Mouse (Mus musculus) thymus, adult 2 months (tissue): ENCODE data around the gene Vstm5. TPM values are rescaled to one million over a fixed set of nuclear protein-coding genes. Genes with fewer than 3 reads are reported as not detected.

Experiments
- DNase-seq: peaks from one replicate; pipeline ENCODE4 v3.0.0; 2021
- H3K27ac ChIP-seq: fragments of 200-500 bp; 2 replicates; pipeline ENCODE4 v1.5.1; 2012; ENCODE audit warnings: low read length, control low read depth; ENCODE audit not compliant: control insufficient read depth, insufficient read depth
- H3K27me3 ChIP-seq: fragments of 200-500 bp; 2 replicates; pipeline ENCODE4 v1.6.1; 2012; ENCODE audit warnings: mild to moderate bottlenecking, low read length, moderate library complexity, mixed read lengths; ENCODE audit not compliant: control insufficient read depth, insufficient read depth
- H3K36me3 ChIP-seq: fragments of 200-500 bp; 2 replicates; pipeline ENCODE4 v1.6.1; 2012; ENCODE audit warnings: mild to moderate bottlenecking, low read length, moderate library complexity; ENCODE audit not compliant: control insufficient read depth, insufficient read depth
- H3K4me1 ChIP-seq: fragments of 200-500 bp; replicated peaks from 2 replicates; pipeline ENCODE4 v1.6.1; 2012; ENCODE audit warnings: low read length; ENCODE audit not compliant: control insufficient read depth, insufficient read depth
- H3K4me3 ChIP-seq: fragments of 200-500 bp; 2 replicates; pipeline ENCODE4 v1.5.1; 2012; ENCODE audit warnings: mild to moderate bottlenecking, low read length, control low read depth, moderate library complexity; ENCODE audit not compliant: control insufficient read depth, insufficient read depth
- CTCF ChIP-seq: fragments of 200-500 bp; IDR thresholded peaks from 2 replicates; pipeline ENCODE4 v1.5.1; 2012; ENCODE audit warnings: mild to moderate bottlenecking, control low read depth, low read length, moderate library complexity, borderline replicate concordance; ENCODE audit not compliant: control insufficient read depth, poor library complexity, insufficient read depth; ENCODE audit errors: extremely low read depth
- POLR2A ChIP-seq: fragments of 200-500 bp; IDR thresholded peaks from 2 replicates; pipeline ENCODE4 v1.6.1; 2012; ENCODE audit warnings: mild to moderate bottlenecking, low read length, control low read depth, moderate library complexity; ENCODE audit not compliant: control insufficient read depth, poor library complexity, insufficient read depth; ENCODE audit errors: extremely low read depth
- WGBS: fragments of 180-500 bp; shearing (Covaris S2); methylation state at CpG from one replicate; pipeline ENCODE4 v1.1.7; 2018; 5-methylcytosine and 5-hydroxymethylcytosine counted together
- polyA plus RNA-seq: library from polyadenylated mRNA; depleted of rRNA; stranded (reverse); fragments of >200 nt; gene quantifications from 2 replicates; pipeline ENCODE4 v1.2.3, GENCODE M21; 2012; rRNA removed

Vstm5 gene
- polyA plus RNA-seq, 1 experiment = 0.51 TPM

GRCm38 (mm10) chr9:15306398-15307119, 67.7 kb downstream of the Vstm5 start, which contains the start of gene 4931406C07Rik:
4931406C07Rik (minus strand) TSS chr9:15306448.
- peak within 1 kb of the TSS; percentile 97 for H3K4me3 ChIP-seq
- no peaks in the 10 kb centered on the region for H3K27me3 ChIP-seq
- peaks cover 6% of the 10 kb centered on the region for H3K4me1 ChIP-seq
- TF ChIP-seq POLR2A (no peak), CTCF (no peak)
- no peak for DNase-seq
- H3K36me3 ChIP-seq = peaks cover 36% of the 10 kb centered on the region
- H3K27ac ChIP-seq = peak within 1 kb of the TSS; percentile 44; the same call in 1 of the 2 replicates
- under 1% methylated on average over 35 of the region's 35 CpGs for WGBS

- no peak overlapping the region for H3K27ac ChIP-seq
- 17% methylated on average over 6 of the region's 6 CpGs for WGBS
- H3K4me3 ChIP-seq = peak overlapping the region; percentile 29; the same call in 1 of the 2 replicates
- H3K36me3 ChIP-seq = peaks cover 43% of the 10 kb centered on the region
- no peaks in the 10 kb centered on the region for H3K27me3 ChIP-seq
- TF ChIP-seq CTCF (no peak), POLR2A (no peak)
- DNase-seq = no peak
- peaks cover 6% of the 10 kb centered on the region for H3K4me1 ChIP-seq
Observed at GRCm38 (mm10) chr9:15307257-15307656, 68.4 kb downstream of the Vstm5 start.

GRCm38 (mm10) chr9:15308254-15308653, 69.4 kb downstream of the Vstm5 start:
- no peak for TF ChIP-seq CTCF
- TF ChIP-seq POLR2A = no peak
- 68% methylated on average over 2 of the region's 2 CpGs for WGBS
- H3K27ac ChIP-seq = no peak overlapping the region
- H3K4me3 ChIP-seq = no peak overlapping the region
- peaks cover 6% of the 10 kb centered on the region for H3K4me1 ChIP-seq
- H3K27me3 ChIP-seq = no peaks in the 10 kb centered on the region
- H3K36me3 ChIP-seq = peaks cover 51% of the 10 kb centered on the region
- DNase-seq = no peak

Other genes with a start within 250 kb of the Vstm5 start
- gene Panx1, start 193.6 kb upstream of the Vstm5 start, polyA plus RNA-seq = 145 and 155 TPM in 2 replicates
- gene Hephl1, start 126.9 kb upstream of the Vstm5 start, polyA plus RNA-seq = 0.05 and 0.09 TPM in 2 replicates
- gene Med17, start 40.9 kb downstream of the Vstm5 start, polyA plus RNA-seq = 50.7 and 58.8 TPM in 2 replicates
- gene Taf1d, start 67.2 kb downstream of the Vstm5 start, polyA plus RNA-seq = 45.7 and 48.9 TPM in 2 replicates
- 4.8 and 5.4 TPM in 2 replicates for gene 4931406C07Rik, start 67.4 kb downstream of the Vstm5 start, polyA plus RNA-seq
- 11.7 and 13.1 TPM in 2 replicates for gene Cep295, start 118.7 kb downstream of the Vstm5 start, polyA plus RNA-seq